Mouse (Mus musculus) liver, postnatal 0 days (tissue): ENCODE measurements around the gene Slc26a10.

Experiments used
- CTCF ChIP-seq: sonication (generic); IDR thresholded peaks from 2 replicates; pipeline ENCODE4 v1.5.1; 2016; ENCODE audit warnings: antibody characterized with exemption, low read depth
- EP300 ChIP-seq: IDR thresholded peaks from 2 replicates; pipeline ENCODE4 v1.6.1; 2016; ENCODE audit warnings: antibody characterized with exemption, low read depth, mild to moderate bottlenecking

- no peak for TF ChIP-seq EP300
- no peak for TF ChIP-seq CTCF
Measured at GRCm38 (mm10) chr10:127188079-127188453, 7.6 kb upstream of the Slc26a10 start.
